Mouse (Mus musculus) embryonic facial prominence, embryonic 15.5 days (tissue): ENCODE results near the gene Naga. TPM values are rescaled to one million over a fixed set of nuclear protein-coding genes. Genes with fewer than 3 reads are reported as not detected.

Experiments
- ATAC-seq: fragments of 200-750 bp; cut with Nextera tagmentation; 2 replicates; pipeline ENCODE4 v1.8.0; 2017; ENCODE audit warnings: low read depth, moderate TSS enrichment; ENCODE audit not compliant: insufficient number of reproducible peaks, low FRiP score, low TSS enrichment
- H3K27ac ChIP-seq: fragments of 300-500 bp; sonication (generic); replicated peaks from 2 replicates; pipeline ENCODE4 v1.5.1; 2015; ENCODE audit warnings: mild to moderate bottlenecking, inconsistent platforms
- H3K27me3 ChIP-seq: fragments of 300-500 bp; sonication (generic); 2 replicates; pipeline ENCODE4 v1.6.1; 2015; ENCODE audit warnings: inconsistent platforms
- H3K36me3 ChIP-seq: fragments of 300-500 bp; sonication (generic); 2 replicates; pipeline ENCODE4 v1.6.1; 2015; ENCODE audit warnings: mild to moderate bottlenecking, inconsistent platforms
- H3K4me1 ChIP-seq: fragments of 300-500 bp; sonication (generic); 2 replicates; pipeline ENCODE4 v1.6.1; 2015; ENCODE audit warnings: inconsistent platforms
- H3K4me2 ChIP-seq: fragments of 300-500 bp; sonication (generic); replicated peaks from 2 replicates; pipeline ENCODE4 v1.6.1; 2015; ENCODE audit warnings: mild to moderate bottlenecking, inconsistent platforms
- H3K4me3 ChIP-seq: fragments of 300-500 bp; sonication (generic); replicated peaks from 2 replicates; pipeline ENCODE4 v1.5.1; 2015; ENCODE audit warnings: mild to moderate bottlenecking, inconsistent platforms
- H3K9ac ChIP-seq: fragments of 300-500 bp; sonication (generic); 2 replicates; pipeline ENCODE4 v1.6.1; 2015; ENCODE audit warnings: inconsistent platforms
- H3K9me3 ChIP-seq: fragments of 300-500 bp; sonication (generic); replicated peaks from 2 replicates; pipeline ENCODE4 v1.6.1; 2016; ENCODE audit warnings: inconsistent platforms
- WGBS: fragments of 180-500 bp; shearing (Covaris S2); methylation state at CpG from one replicate; pipeline ENCODE4 v1.1.7; 2015; 5-methylcytosine and 5-hydroxymethylcytosine counted together
- polyA plus RNA-seq: library from polyadenylated mRNA; unstranded; fragments of >200 nt; fragmentation: Nextera tagmentation; extraction: Ambion mirVana; gene quantifications from 2 replicates; pipeline ENCODE4 v1.2.1, GENCODE M21; 2015

Naga gene
- polyA plus RNA-seq, 1 experiment from 2014 or later, result 64.8 TPM

- H3K36me3 ChIP-seq, result peaks cover 28% of the 10 kb centered on the region; the same call in 1 of the 2 replicates
- no peaks in the 10 kb centered on the region for H3K9me3 ChIP-seq
- H3K9ac ChIP-seq, result no peak overlapping the region
- no peaks in the 10 kb centered on the region for H3K4me1 ChIP-seq
- no peak overlapping the region for H3K4me2 ChIP-seq
- no peaks in the 10 kb centered on the region for H3K27me3 ChIP-seq
- WGBS, result 68% methylated on average over 12 of the region's 12 CpGs
- no peak overlapping the region for H3K4me3 ChIP-seq
- no peak for ATAC-seq
- H3K27ac ChIP-seq, result no peak overlapping the region
Measured at GRCm38 (mm10) chr15:82286157-82286556, 52.6 kb downstream of the Naga start.

GRCm38 (mm10) chr15:82280638-82281037 lies 58.1 kb downstream of the Naga start:
- WGBS, result 73% methylated on average over 4 of the region's 4 CpGs
- Histone ChIP-seq H3K9ac (no peak overlapping the region), H3K36me3 (peaks cover 19% of the 10 kb centered on the region; the same call in 1 of the 2 replicates)

More at GRCm38 (mm10) chr15:82280638-82281037, 58.1 kb downstream of the Naga start:
- Histone ChIP-seq H3K27me3 (no peaks in the 10 kb centered on the region; the same call in 1 of the 2 replicates), H3K27ac (no peak overlapping the region), H3K4me3 (no peak overlapping the region), H3K4me2 (no peak overlapping the region), H3K9me3 (no peaks in the 10 kb centered on the region), H3K4me1 (peaks cover 8% of the 10 kb centered on the region)
- no peak for ATAC-seq

Other genes with a start within 250 kb of the Naga start
- 27.6 and 31.1 TPM in 2 replicates for gene Ccdc134, start 211.0 kb downstream of the Naga start, polyA plus RNA-seq
- 159 and 162 TPM in 2 replicates for gene Srebf2, start 191.7 kb downstream of the Naga start, polyA plus RNA-seq
- gene Shisa8, start 126.1 kb downstream of the Naga start, polyA plus RNA-seq, result 1.5 and 2.9 TPM in 2 replicates
- gene Tnfrsf13c, start 114.6 kb downstream of the Naga start, polyA plus RNA-seq, result 0.58 and 0.61 TPM in 2 replicates
- gene Cenpm, start 94.2 kb downstream of the Naga start, polyA plus RNA-seq, result 57.7 and 60.9 TPM in 2 replicates
- not detected in 2 replicates for gene 1500009C09Rik, start 86.5 kb downstream of the Naga start, polyA plus RNA-seq
- 17.1 and 18.7 TPM in 2 replicates for gene Sept3, start 64.0 kb downstream of the Naga start, polyA plus RNA-seq
- gene Wbp2nl, start 40.0 kb downstream of the Naga start, polyA plus RNA-seq, result 0.20 TPM in 1 of 2 replicates, not detected in the other
- gene Pheta2, start within 50 bp of the Naga start, polyA plus RNA-seq, result 23.8 and 24.9 TPM in 2 replicates
- 264 and 279 TPM in 2 replicates for gene Smdt1, start within 50 bp of the Naga start, polyA plus RNA-seq
- gene Ndufa6, start 15.4 kb upstream of the Naga start, polyA plus RNA-seq, result 314 and 320 TPM in 2 replicates
- gene Cyp2d22, start 41.3 kb upstream of the Naga start, polyA plus RNA-seq, result 12.2 and 12.3 TPM in 2 replicates
- not detected in 2 replicates for gene Cyp2d11, start 55.1 kb upstream of the Naga start, polyA plus RNA-seq
- not detected in 2 replicates for gene Cyp2d10, start 68.3 kb upstream of the Naga start, polyA plus RNA-seq
- gene Cyp2d9, start 94.5 kb upstream of the Naga start, polyA plus RNA-seq, result not detected in 2 replicates
- not detected in 2 replicates for gene Cyp2d12, start 216.1 kb upstream of the Naga start, polyA plus RNA-seq